Mouse (Mus musculus): Measurements from ENCODE around the gene Pik3r1. TPM values are rescaled to one million over a fixed set of nuclear protein-coding genes. Genes with fewer than 3 reads are reported as not detected.
A peak's percentile ranks its signal among the peaks of the same experiment; 100 is the strongest.

Pik3r1 gene
- polyA plus RNA-seq, 1 experiment from 2014 or later, result 63.3 TPM

DNA sequence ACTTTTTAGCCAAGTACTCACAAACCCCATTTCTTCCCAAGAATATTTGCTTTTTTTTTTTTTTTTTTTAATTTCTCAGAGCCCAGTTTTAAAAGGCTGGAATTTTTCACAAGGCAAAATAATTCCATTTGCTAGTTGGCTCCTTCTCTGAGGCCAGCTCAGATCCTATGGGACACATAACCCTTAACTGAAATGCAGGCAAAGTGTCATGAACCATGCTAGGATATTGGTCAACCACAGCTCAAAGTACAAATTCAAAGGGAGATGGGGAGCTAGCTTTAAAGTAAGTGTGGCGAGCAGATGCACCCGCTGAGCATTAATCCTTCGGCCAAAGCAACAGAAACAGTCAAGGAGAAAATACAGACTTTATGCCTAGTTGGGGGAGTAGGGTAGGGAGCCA, 39.7 kb downstream of the Pik3r1 start:
- no peaks in the 10 kb centered on the region for H3K9me3 ChIP-seq (ENCODE audit: control insufficient read depth, low read length)
- no peaks in the 10 kb centered on the region for H3K36me3 ChIP-seq (ENCODE audit: control insufficient read depth, insufficient read depth, low read length)
- H3K27ac ChIP-seq (replicated peaks; ENCODE audit: low read depth, low read length), result no peak overlapping the region
- H3K9ac ChIP-seq (replicated peaks; ENCODE audit: low read length), result no peak overlapping the region
- H3K4me3 ChIP-seq (replicated peaks; ENCODE audit: low read depth, low read length), result no peak overlapping the region
- H3K4me1 ChIP-seq (ENCODE audit: control insufficient read depth, insufficient read depth, low read length), result peaks cover 10% of the 10 kb centered on the region
- no peak overlapping the region for H3K4me2 ChIP-seq (ENCODE audit: low read length)
- ATAC-seq (ENCODE audit: low FRiP score, low TSS enrichment), result no peak
- no peak for DNase-seq
- H3K27me3 ChIP-seq (ENCODE audit: control insufficient read depth, insufficient read depth, low read length), result no peaks in the 10 kb centered on the region
- WGBS, result 41% methylated on average over 3 of the region's 3 CpGs

DNA sequence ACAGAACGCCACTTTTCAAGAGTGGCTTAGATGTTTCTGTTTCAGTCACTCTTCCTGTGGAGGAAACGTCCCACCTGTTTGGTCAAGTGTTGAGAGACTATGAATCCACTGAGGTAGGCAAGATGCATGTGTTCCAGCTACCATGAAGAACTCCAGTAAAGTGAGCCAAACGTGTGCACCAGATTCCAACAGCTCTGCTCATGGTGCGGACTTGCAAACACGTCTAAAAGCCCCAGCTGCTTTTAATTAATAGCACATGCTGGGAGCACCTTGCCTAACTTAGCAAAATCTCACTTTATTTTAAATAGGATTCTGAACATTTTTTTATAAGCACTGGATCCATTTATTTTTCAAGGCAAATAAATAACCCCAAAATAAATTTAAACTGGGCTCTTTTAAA, 40.2 kb downstream of the Pik3r1 start:
- Histone ChIP-seq H3K9ac (replicated peaks; ENCODE audit: low read length) (no peak overlapping the region), H3K27ac (replicated peaks; ENCODE audit: low read depth, low read length) (no peak overlapping the region), H3K4me1 (ENCODE audit: control insufficient read depth, insufficient read depth, low read length) (peaks cover 10% of the 10 kb centered on the region), H3K9me3 (ENCODE audit: control insufficient read depth, low read length) (no peaks in the 10 kb centered on the region), H3K4me3 (replicated peaks; ENCODE audit: low read depth, low read length) (no peak overlapping the region), H3K4me2 (ENCODE audit: low read length) (no peak overlapping the region), H3K36me3 (ENCODE audit: control insufficient read depth, insufficient read depth, low read length) (no peaks in the 10 kb centered on the region), H3K27me3 (ENCODE audit: control insufficient read depth, insufficient read depth, low read length) (no peaks in the 10 kb centered on the region)
- ATAC-seq (ENCODE audit: low FRiP score, low TSS enrichment) (no peak), DNase-seq (no peak)
- 84% methylated on average over 5 of the region's 5 CpGs for WGBS

DNA sequence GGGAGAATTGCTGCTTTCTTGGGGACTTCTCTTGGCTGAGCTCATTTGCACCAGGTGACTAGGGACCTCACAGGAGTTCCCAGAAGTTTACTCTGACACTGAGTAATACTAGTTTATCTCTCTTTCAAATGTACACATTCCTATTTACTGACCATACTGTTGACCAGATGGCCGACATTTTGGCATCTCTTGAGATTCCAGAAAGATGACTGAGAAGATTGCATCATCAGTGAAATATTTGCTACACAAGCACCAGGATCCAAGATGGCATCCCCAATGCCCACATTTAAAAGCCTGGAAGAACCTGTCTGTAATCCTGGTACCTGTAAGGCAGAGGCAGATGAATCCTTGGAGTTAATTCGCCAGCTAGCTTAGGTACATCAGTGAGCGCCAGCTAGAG, 41.1 kb downstream of the Pik3r1 start:
- ATAC-seq (ENCODE audit: low FRiP score, low TSS enrichment), result no peak

DNA sequence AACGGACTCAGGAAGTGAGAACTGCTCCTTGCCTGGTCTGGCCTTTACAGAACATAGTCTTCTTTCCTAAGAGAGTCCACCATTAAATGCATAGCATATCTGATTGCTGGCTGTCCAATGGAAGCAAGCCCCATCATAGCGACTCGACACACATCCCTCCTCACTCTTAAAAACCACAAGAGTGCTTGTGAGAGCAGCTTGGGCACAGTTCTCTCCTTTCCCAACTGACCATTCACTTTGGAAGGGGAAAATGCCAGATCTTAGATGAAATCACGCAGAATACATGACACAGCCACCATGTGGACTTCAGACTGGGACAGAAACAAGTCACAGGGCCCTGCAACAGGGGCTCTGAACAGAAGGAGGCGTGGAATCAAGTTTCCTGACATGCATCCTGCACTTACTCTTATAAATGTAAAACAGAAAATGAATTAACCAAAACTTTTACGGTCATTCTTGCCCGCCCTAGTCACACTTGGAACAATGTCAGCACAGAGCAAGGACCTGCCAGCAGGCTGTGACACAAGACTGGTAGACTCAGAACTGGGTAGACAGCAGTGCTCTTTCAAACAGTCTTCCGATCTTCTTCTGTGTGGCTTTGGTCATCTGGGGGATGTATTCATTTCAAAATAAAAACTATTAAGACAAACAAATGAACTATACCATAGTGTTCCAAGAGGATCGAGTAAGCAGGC, 46.0 kb downstream of the Pik3r1 start:
- DNase-seq, result no peak
- ATAC-seq (ENCODE audit: low FRiP score, low TSS enrichment), result no peak
- H3K4me1 ChIP-seq (ENCODE audit: control insufficient read depth, insufficient read depth, low read length), result 0 out of 2 replicates have a peak, but pooled peaks cover 5% of the 10 kb centered on the region
- H3K36me3 ChIP-seq (ENCODE audit: control insufficient read depth, insufficient read depth, low read length), result no peaks in the 10 kb centered on the region
- no peak overlapping the region for H3K9ac ChIP-seq (replicated peaks; ENCODE audit: low read length)
- WGBS, result 94% methylated on average over 9 of the region's 9 CpGs
- no peak overlapping the region for H3K27ac ChIP-seq (replicated peaks; ENCODE audit: low read depth, low read length)
- H3K27me3 ChIP-seq (ENCODE audit: control insufficient read depth, insufficient read depth, low read length), result no peaks in the 10 kb centered on the region
- no peak overlapping the region for H3K4me3 ChIP-seq (replicated peaks; ENCODE audit: low read depth, low read length)
- no peak overlapping the region for H3K4me2 ChIP-seq (ENCODE audit: low read length)
- H3K9me3 ChIP-seq (ENCODE audit: control insufficient read depth, low read length), result no peaks in the 10 kb centered on the region

More for the DNA sequence above, 41.1 kb downstream of the Pik3r1 start:
- no peak for DNase-seq
- H3K4me3 ChIP-seq (replicated peaks; ENCODE audit: low read depth, low read length), result no peak overlapping the region
- H3K4me2 ChIP-seq (ENCODE audit: low read length), result no peak overlapping the region
- no peaks in the 10 kb centered on the region for H3K36me3 ChIP-seq (ENCODE audit: control insufficient read depth, insufficient read depth, low read length)
- no peaks in the 10 kb centered on the region for H3K9me3 ChIP-seq (ENCODE audit: control insufficient read depth, low read length)
- no peak overlapping the region for H3K27ac ChIP-seq (replicated peaks; ENCODE audit: low read depth, low read length)
- 94% methylated on average over 3 of the region's 3 CpGs for WGBS
- H3K9ac ChIP-seq (replicated peaks; ENCODE audit: low read length), result no peak overlapping the region
- H3K27me3 ChIP-seq (ENCODE audit: control insufficient read depth, insufficient read depth, low read length), result no peaks in the 10 kb centered on the region
- peaks cover 10% of the 10 kb centered on the region for H3K4me1 ChIP-seq (ENCODE audit: control insufficient read depth, insufficient read depth, low read length)

DNA sequence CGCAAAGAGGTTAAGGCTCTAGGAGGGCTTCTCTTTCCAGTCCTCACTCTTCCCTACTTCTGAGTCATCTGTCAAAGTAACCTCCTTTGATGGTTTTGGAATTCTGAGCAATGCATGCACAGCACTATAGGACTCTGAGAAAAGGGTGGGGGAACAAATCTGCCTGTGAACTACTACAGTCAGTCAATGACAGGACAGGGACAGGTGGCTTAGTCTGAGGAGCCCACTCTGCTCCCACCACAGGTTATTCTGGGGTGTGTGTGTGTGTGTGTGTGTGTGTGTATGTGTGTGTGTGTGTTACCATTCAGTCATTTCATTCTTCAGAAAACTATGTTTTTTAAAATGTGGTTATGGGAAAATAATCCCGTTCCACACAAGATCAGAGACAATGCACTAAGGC, 46.9 kb downstream of the Pik3r1 start:
- no peak overlapping the region for H3K4me2 ChIP-seq (ENCODE audit: low read length)
- ATAC-seq (ENCODE audit: low FRiP score, low TSS enrichment), result no peak
- no peaks in the 10 kb centered on the region for H3K36me3 ChIP-seq (ENCODE audit: control insufficient read depth, insufficient read depth, low read length)
- H3K27ac ChIP-seq (replicated peaks; ENCODE audit: low read depth, low read length), result no peak overlapping the region
- 0 out of 2 replicates have a peak, but pooled peaks cover 5% of the 10 kb centered on the region for H3K4me1 ChIP-seq (ENCODE audit: control insufficient read depth, insufficient read depth, low read length)
- H3K9ac ChIP-seq (replicated peaks; ENCODE audit: low read length), result no peak overlapping the region
- no peaks in the 10 kb centered on the region for H3K9me3 ChIP-seq (ENCODE audit: control insufficient read depth, low read length)
- no peak overlapping the region for H3K4me3 ChIP-seq (replicated peaks; ENCODE audit: low read depth, low read length)
- 97% methylated on average over 1 of the region's 2 CpGs for WGBS
- no peaks in the 10 kb centered on the region for H3K27me3 ChIP-seq (ENCODE audit: control insufficient read depth, insufficient read depth, low read length)
- DNase-seq, result no peak

DNA sequence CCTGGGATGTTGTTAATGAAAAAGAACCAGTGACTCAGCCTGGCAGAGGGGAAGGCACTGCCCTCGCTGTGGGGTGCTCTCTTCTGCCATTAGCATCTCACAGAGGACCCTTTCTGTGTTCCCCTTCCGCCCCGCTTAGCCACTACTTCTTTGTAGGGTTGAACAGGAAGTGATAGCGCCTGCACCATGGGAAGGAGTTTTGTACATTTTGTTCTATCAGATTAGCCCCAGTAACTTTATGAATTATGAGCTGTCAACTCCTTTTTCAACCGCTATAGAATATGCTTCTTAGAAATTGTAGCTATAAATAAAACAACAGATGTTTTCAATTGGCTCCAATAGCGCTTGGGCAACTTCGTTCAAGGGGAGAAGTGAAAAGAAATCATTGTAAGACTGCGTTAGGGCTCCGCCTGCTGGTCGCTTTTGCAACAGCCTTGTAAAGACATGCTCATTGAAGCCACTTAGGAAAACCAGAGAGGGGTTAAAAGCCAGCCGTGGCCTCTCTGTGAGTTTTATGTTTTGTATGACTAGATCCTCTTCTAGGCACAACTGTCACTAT, 48.6 kb downstream of the Pik3r1 start:
- 14% methylated on average over 11 of the region's 11 CpGs for WGBS
- Histone ChIP-seq H3K4me2 (ENCODE audit: low read length) (peak overlapping the region; percentile 36), H3K27ac (replicated peaks; ENCODE audit: low read depth, low read length) (0 out of 2 replicates have a peak overlapping the region, but pooled peaks have one; percentile 26), H3K27me3 (ENCODE audit: control insufficient read depth, insufficient read depth, low read length) (no peaks in the 10 kb centered on the region), H3K4me1 (ENCODE audit: control insufficient read depth, insufficient read depth, low read length) (0 out of 2 replicates have a peak, but pooled peaks cover 5% of the 10 kb centered on the region), H3K36me3 (ENCODE audit: control insufficient read depth, insufficient read depth, low read length) (no peaks in the 10 kb centered on the region), H3K9me3 (ENCODE audit: control insufficient read depth, low read length) (no peaks in the 10 kb centered on the region), H3K4me3 (replicated peaks; ENCODE audit: low read depth, low read length) (no peak overlapping the region), H3K9ac (replicated peaks; ENCODE audit: low read length) (no peak overlapping the region)
- peak; percentile 91 for DNase-seq
- peak; percentile 43; the same call in 1 of the 2 replicates for ATAC-seq (ENCODE audit: low FRiP score, low TSS enrichment)

DNA sequence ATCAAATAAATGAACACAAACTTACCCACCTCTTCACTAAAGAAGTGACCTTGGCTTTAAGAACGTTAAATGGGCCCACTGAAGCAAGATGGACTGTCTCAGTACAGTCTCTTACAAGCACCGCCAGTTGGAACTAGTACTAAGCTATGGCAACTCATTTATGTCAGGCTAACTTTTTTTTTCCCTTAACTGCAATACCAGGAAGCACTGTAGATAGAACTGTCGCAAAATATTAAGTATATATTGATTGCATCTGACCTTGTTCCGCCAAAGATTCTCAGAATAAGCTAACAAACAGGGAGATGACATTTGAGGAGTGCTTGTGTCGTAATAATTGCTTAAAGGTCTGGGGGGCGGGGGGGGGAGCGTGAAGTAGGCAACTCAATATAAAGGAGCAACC, 49.3 kb downstream of the Pik3r1 start:
- no peaks in the 10 kb centered on the region for H3K9me3 ChIP-seq (ENCODE audit: control insufficient read depth, low read length)
- ATAC-seq (ENCODE audit: low FRiP score, low TSS enrichment) (no peak), DNase-seq (no peak)
- 0 out of 2 replicates have a peak, but pooled peaks cover 5% of the 10 kb centered on the region for H3K4me1 ChIP-seq (ENCODE audit: control insufficient read depth, insufficient read depth, low read length)
- no peak overlapping the region for H3K9ac ChIP-seq (replicated peaks; ENCODE audit: low read length)
- no peaks in the 10 kb centered on the region for H3K36me3 ChIP-seq (ENCODE audit: control insufficient read depth, insufficient read depth, low read length)
- no peaks in the 10 kb centered on the region for H3K27me3 ChIP-seq (ENCODE audit: control insufficient read depth, insufficient read depth, low read length)
- WGBS, result 73% methylated on average over 7 of the region's 7 CpGs
- 0 out of 2 replicates have a peak overlapping the region, but pooled peaks have one; percentile 26 for H3K27ac ChIP-seq (replicated peaks; ENCODE audit: low read depth, low read length)
- H3K4me3 ChIP-seq (replicated peaks; ENCODE audit: low read depth, low read length), result no peak overlapping the region
- H3K4me2 ChIP-seq (ENCODE audit: low read length), result no peak overlapping the region; the same call in 1 of the 2 replicates

DNA sequence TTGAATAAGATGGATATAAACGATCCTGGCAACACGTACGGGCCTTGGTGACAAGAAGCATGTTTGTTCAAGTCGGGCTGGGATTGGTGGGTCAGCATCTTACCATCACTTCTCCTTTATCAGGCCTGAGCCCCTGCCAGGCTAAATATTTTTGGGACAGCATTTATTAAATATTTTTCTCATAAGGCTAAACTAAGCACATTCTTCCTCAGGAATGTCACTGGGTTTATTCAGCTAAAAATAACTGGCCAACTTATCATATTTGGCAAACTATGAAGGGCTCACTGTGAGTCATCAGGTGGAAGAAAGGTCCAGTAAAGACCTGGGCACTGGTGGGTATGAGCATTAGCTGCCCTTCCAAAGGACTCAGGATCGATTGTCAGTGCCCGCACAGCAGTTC, 50.2 kb downstream of the Pik3r1 start:
- H3K36me3 ChIP-seq (ENCODE audit: control insufficient read depth, insufficient read depth, low read length), result no peaks in the 10 kb centered on the region
- no peak for ATAC-seq (ENCODE audit: low FRiP score, low TSS enrichment)
- H3K4me1 ChIP-seq (ENCODE audit: control insufficient read depth, insufficient read depth, low read length), result 0 out of 2 replicates have a peak, but pooled peaks cover 5% of the 10 kb centered on the region
- no peaks in the 10 kb centered on the region for H3K9me3 ChIP-seq (ENCODE audit: control insufficient read depth, low read length)
- H3K27ac ChIP-seq (replicated peaks; ENCODE audit: low read depth, low read length), result no peak overlapping the region
- H3K9ac ChIP-seq (replicated peaks; ENCODE audit: low read length), result no peak overlapping the region
- no peak overlapping the region for H3K4me2 ChIP-seq (ENCODE audit: low read length)
- no peaks in the 10 kb centered on the region for H3K27me3 ChIP-seq (ENCODE audit: control insufficient read depth, insufficient read depth, low read length)
- no peak overlapping the region for H3K4me3 ChIP-seq (replicated peaks; ENCODE audit: low read depth, low read length)
- WGBS, result 93% methylated on average over 6 of the region's 6 CpGs
- no peak for DNase-seq

All from midbrain, embryonic 14.5 days (tissue).